Mouse (Mus musculus) kidney, embryonic 14.5 days (tissue): ENCODE measurements around the gene Actn3. TPM values are rescaled to one million over a fixed set of nuclear protein-coding genes. Genes with fewer than 3 reads are reported as not detected.
"Not testable (repeated sequence)": the region's sequence is repeated elsewhere in the genome, so short reads cannot be mapped to it uniquely, and the experiment has no call there.

Source experiments
- ATAC-seq: fragments of 200-750 bp; cut with Nextera tagmentation; 2 replicates; pipeline ENCODE4 v1.8.0; 2017; ENCODE audit warnings: moderate number of reproducible peaks, mild to moderate bottlenecking, moderate TSS enrichment, moderate library complexity; ENCODE audit not compliant: low FRiP score, low TSS enrichment
- H3K27ac ChIP-seq: fragments of 300-500 bp; sonication (generic); 2 replicates; pipeline ENCODE4 v1.5.1; 2014; ENCODE audit warnings: low read depth, mild to moderate bottlenecking, low read length, moderate library complexity, mixed read lengths
- H3K27me3 ChIP-seq: fragments of 300-500 bp; sonication (generic); 2 replicates; pipeline ENCODE4 v1.6.1; 2014; ENCODE audit warnings: mild to moderate bottlenecking, low read length; ENCODE audit not compliant: control insufficient read depth, insufficient read depth
- H3K36me3 ChIP-seq: fragments of 300-500 bp; sonication (generic); 2 replicates; pipeline ENCODE4 v1.6.1; 2014; ENCODE audit warnings: low read length, mixed read lengths; ENCODE audit not compliant: control insufficient read depth, insufficient read depth
- H3K4me1 ChIP-seq: fragments of 300-500 bp; sonication (generic); 2 replicates; pipeline ENCODE4 v1.6.1; 2014; ENCODE audit warnings: low read length, mixed read lengths; ENCODE audit not compliant: control insufficient read depth, insufficient read depth
- H3K4me2 ChIP-seq: fragments of 300-500 bp; sonication (generic); replicated peaks from 2 replicates; pipeline ENCODE4 v1.6.1; 2014; ENCODE audit warnings: low read depth, mild to moderate bottlenecking, low read length
- H3K4me3 ChIP-seq: fragments of 300-500 bp; sonication (generic); 2 replicates; pipeline ENCODE4 v1.5.1; 2014; ENCODE audit warnings: mild to moderate bottlenecking, low read length
- H3K9ac ChIP-seq: fragments of 300-500 bp; sonication (generic); 2 replicates; pipeline ENCODE4 v1.6.1; 2014; ENCODE audit warnings: low read depth, mild to moderate bottlenecking, low read length, moderate library complexity
- H3K9me3 ChIP-seq: fragments of 300-500 bp; sonication (generic); 2 replicates; pipeline ENCODE4 v1.6.1; 2016; ENCODE audit warnings: low read length; ENCODE audit not compliant: control insufficient read depth
- WGBS: fragments of 180-500 bp; shearing (Covaris S2); extraction: QIAGEN DNeasy Blood & Tissue Kit; methylation state at CpG from one replicate; pipeline ENCODE4 v1.1.7; 2014; 5-methylcytosine and 5-hydroxymethylcytosine counted together
- polyA plus RNA-seq: library from polyadenylated mRNA; unstranded; fragments of >200 nt; fragmentation: Nextera tagmentation; extraction: Ambion mirVana; gene quantifications from 2 replicates; pipeline ENCODE4 v1.2.1, GENCODE M21; 2014

Actn3 gene
- polyA plus RNA-seq, 1 experiment from 2014 or later = 13.8 TPM

DNA sequence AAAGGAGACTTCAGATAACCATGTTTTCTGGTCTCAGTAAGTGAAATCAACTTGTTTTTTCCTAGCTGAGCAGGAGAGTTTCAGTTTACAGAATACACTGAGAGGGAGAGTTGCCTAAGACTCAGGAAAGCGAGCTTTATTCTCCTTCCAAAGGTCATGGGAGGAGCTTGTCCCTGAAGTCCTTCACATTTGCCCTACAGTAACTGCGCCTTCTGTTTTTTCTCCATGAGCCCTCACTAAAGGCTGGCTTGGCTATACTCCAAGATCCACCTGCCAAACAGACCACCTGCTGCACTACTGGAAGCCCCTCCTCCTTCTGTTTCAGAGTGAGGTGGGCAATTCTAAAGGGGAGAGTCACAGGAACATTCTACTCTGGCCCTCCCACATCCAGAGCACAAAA, 41.6 kb downstream of the Actn3 start:
- 74% methylated on average over 2 of the region's 2 CpGs for WGBS
- no peak for ATAC-seq
- no peaks in the 10 kb centered on the region for H3K9me3 ChIP-seq
- no peak overlapping the region for H3K4me3 ChIP-seq
- no peaks in the 10 kb centered on the region for H3K36me3 ChIP-seq
- H3K4me2 ChIP-seq = no peak overlapping the region
- no peak overlapping the region for H3K9ac ChIP-seq
- H3K27me3 ChIP-seq = peaks cover 9% of the 10 kb centered on the region
- no peak overlapping the region for H3K27ac ChIP-seq
- 0 out of 2 replicates have a peak, but pooled peaks cover 7% of the 10 kb centered on the region for H3K4me1 ChIP-seq

DNA sequence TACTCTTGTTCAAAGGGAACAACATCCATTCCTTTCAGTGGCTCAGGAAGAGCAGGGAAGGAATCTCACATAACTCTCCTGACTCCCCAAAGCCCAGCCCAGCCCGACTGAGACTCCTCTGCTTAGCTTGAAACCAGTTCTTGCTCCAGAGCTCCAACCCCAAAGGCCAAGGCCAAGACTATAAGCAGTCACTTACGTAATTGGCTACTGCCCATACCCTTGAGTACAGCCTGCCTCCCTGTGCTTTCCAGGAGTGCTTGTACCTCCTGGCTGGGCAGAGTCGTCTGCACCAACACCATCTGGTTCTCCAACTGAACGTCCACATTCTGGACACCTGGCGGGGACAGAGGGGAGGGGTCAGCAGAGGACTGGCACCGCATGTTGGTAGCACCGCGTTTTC, 43.7 kb downstream of the Actn3 start:
- WGBS = 87% methylated on average over 8 of the region's 8 CpGs
- ATAC-seq = no peak
- no peaks in the 10 kb centered on the region for H3K9me3 ChIP-seq
- no peak overlapping the region for H3K9ac ChIP-seq
- H3K4me3 ChIP-seq = no peak overlapping the region
- H3K36me3 ChIP-seq = no peaks in the 10 kb centered on the region; the same call in 1 of the 2 replicates
- no peak overlapping the region for H3K27ac ChIP-seq
- no peak overlapping the region for H3K4me2 ChIP-seq
- no peaks in the 10 kb centered on the region for H3K27me3 ChIP-seq
- 0 out of 2 replicates have a peak, but pooled peaks cover 7% of the 10 kb centered on the region for H3K4me1 ChIP-seq

DNA sequence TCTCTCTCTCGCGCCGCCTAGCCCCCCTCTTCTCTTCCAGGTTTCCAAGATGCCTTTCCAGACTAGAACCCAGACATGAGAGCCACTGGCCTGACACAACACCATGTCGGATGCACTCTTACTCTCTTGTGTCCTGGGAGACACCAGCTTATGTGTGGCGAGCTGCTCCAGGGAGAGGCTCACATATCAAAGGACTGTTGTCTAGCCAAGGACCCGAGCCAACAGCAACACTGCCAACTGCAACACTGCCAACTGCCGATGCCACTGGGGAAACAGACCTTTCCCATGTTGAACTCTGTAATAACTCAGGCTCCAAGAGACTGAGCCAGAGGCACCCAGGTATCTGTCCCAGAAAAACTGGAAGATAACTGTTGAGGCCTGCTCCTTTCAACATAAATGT, 48.6 kb downstream of the Actn3 start:
- Histone ChIP-seq H3K9me3 (no peaks in the 10 kb centered on the region), H3K27ac (no peak overlapping the region), H3K4me3 (no peak overlapping the region), H3K27me3 (no peaks in the 10 kb centered on the region), H3K9ac (no peak overlapping the region), H3K36me3 (peaks cover 8% of the 10 kb centered on the region), H3K4me1 (no peaks in the 10 kb centered on the region), H3K4me2 (no peak overlapping the region)
- ATAC-seq = no peak
- 57% methylated on average over 7 of the region's 7 CpGs for WGBS

DNA sequence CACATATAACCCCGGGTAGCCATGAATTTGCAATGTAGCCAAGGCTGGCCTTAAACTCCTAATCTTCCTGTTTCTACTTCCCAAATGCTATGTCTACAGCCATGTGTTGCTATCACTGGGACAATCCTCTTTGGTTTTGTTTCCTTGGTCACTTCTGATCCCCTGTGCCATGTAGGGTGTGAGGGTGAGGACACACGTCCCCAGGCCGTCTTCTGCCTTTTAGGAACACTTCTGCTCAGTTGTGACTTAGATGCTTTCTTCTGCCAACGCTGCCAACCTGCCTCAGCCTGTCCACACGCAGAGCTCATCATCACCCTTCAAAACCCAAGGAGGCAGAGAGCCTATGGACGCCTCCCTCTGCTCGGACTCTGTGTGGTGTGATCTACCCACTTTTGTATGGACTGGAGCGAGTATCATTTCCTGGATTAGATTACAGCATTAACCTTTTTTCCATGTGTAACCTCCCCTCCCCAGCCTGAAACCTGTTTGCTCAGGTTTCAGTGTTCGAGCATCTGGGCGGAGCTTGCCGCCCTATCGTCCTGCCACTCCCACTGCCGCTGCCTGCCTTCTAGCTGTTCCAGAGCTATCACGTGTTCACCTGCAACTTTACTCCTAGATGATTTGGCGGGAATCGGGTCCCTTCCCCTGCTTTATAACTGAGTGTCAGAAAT, 49.1 kb downstream of the Actn3 start:
- no peak overlapping the region for H3K4me3 ChIP-seq
- peak overlapping the region; percentile 17; the same call in 1 of the 2 replicates for H3K4me2 ChIP-seq
- no peaks in the 10 kb centered on the region for H3K9me3 ChIP-seq
- H3K9ac ChIP-seq = no peak overlapping the region
- no peaks in the 10 kb centered on the region for H3K4me1 ChIP-seq
- ATAC-seq = no peak
- 39% methylated on average over 16 of the region's 16 CpGs for WGBS
- peaks cover 8% of the 10 kb centered on the region for H3K36me3 ChIP-seq
- H3K27ac ChIP-seq = no peak overlapping the region
- no peaks in the 10 kb centered on the region for H3K27me3 ChIP-seq

DNA sequence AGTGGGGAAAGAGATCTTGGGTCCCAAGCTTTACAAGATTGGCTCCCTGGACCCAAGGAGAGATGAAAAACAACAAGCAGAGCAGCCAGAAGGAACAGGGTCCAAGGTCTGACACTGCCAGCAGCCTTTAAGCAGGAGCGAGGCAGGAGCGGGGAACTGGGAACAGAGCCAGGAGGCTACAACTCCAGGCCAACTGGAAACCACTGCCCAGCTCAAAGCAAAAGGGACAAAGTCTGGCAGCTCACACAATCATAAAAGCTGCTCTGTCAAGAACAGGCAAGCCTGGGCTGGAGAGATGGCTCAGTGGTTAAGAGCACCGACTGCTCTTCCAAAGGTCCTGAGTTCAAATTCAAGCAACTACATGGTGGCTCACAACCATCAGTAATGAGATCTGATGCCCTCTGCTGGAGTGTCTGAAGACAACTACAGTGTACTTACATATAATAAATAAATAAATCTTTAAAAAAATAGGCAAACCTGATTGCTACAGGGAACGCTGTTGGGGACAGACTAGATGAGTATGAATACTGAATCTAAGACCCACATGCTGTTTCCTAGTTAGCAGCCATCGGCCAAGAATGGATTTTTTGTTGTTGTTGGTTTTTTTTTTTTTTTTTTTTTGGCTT, 56.9 kb downstream of the Actn3 start:
- H3K36me3 ChIP-seq = peaks cover 8% of the 10 kb centered on the region
- no peaks in the 10 kb centered on the region for H3K9me3 ChIP-seq
- 77% methylated on average over 5 of the region's 5 CpGs for WGBS
- no peak overlapping the region for H3K4me2 ChIP-seq
- H3K4me1 ChIP-seq = no peaks in the 10 kb centered on the region
- no peak overlapping the region for H3K27ac ChIP-seq
- H3K9ac ChIP-seq = no peak overlapping the region
- H3K4me3 ChIP-seq = no peak overlapping the region
- no peaks in the 10 kb centered on the region for H3K27me3 ChIP-seq
- no peak for ATAC-seq

DNA sequence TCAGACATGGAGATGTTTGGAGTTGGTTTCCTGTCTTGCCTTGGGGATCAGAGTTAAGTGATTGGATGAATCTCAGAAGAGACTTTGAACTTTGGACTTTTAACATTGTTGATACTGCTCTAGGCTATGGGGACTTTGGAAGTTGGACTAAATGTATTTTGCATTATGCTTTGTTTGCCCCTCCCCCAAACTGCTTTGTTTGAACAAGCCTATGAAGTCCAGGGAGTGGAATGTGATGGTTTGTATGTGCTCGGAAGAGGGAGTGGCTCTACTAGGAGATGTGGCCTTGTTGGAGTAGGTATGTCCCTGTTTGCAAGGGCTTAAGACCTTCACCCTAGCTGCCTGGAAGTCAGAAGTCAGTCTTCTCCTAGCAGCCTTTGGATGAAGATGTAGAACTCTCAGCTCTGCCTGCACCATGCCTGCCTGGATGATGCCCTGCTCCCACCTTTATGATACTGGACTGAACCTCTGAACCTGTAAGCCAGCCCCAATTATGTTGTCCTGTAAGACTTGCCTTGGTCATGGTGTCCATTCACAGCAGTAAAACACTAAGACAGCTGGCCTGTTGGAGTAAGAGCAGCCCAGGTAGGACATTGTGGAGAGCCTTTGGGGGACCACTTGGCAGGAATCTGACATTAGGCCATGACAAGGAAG, 60.4 kb downstream of the Actn3 start:
- Histone ChIP-seq H3K4me2 (no peak overlapping the region), H3K4me3 (no peak overlapping the region), H3K27me3 (no peaks in the 10 kb centered on the region), H3K9me3 (no peaks in the 10 kb centered on the region), H3K27ac (no peak overlapping the region), H3K9ac (no peak overlapping the region), H3K36me3 (no peaks in the 10 kb centered on the region), H3K4me1 (no peaks in the 10 kb centered on the region)
- WGBS = 59% methylated on average over 1 of the region's 1 CpGs
- ATAC-seq = no peak

DNA sequence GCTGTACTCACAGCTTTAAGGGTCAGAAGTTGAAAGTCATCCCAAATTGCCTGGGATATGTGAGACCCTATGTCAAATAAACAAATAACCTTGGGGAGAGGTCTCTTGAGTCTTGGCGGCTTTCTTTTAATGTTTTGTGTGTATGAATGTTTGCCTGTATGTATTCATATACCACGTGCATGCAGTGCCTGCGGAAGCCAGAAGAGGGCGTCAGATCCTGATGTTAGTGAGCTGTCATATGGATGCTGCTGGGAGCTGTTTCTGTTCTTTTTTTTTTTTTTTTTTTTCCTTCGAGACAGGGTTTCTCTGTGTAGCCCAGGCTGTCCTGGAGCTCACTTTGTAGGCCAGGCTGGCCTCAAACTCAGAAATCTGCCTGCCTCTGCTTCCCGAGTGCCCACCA, 64.7 kb downstream of the Actn3 start:
- 87% methylated on average over 6 of the region's 6 CpGs for WGBS
- Histone ChIP-seq H3K27me3 (no peaks in the 10 kb centered on the region), H3K36me3 (no peaks in the 10 kb centered on the region), H3K4me3 (no peak overlapping the region), H3K9ac (no peak overlapping the region), H3K27ac (no peak overlapping the region), H3K4me2 (no peak overlapping the region), H3K9me3 (no peaks in the 10 kb centered on the region), H3K4me1 (peaks cover 17% of the 10 kb centered on the region)
- no peak for ATAC-seq

DNA sequence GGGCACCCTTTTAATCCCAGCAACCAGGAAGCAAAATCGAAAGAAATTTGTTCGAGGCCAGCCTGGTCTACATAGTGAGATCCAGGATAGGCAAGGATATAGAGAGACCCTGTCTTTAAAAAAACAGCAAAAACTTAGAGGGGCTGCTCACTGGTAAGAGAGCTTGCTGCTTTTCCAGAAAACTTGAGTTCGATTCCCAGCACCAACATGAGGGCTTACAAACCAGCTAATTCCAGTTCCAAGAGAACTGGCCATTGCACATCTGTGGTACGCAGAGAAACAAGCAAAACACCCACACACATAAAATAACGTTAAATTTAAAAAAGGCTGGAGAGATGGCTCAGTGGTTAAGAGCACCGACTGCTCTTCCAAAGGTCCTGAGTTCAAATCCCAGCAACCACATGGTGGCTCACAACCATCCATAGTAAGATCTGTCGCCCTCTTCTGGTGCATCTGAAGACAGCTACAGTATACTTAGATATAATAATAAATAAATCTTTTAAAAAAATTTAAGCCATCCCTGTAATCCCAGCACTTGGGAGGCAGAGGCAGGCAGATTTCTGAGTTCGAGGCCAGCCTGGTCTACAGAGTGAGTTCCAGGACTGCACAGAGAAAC, 65.3 kb downstream of the Actn3 start:
- H3K27ac ChIP-seq = peak overlapping the region; percentile 93; the same call in 1 of the 2 replicates
- 80% methylated on average over 8 of the region's 8 CpGs for WGBS
- not testable (repeated sequence) for H3K27me3 ChIP-seq, H3K36me3 ChIP-seq, ATAC-seq, H3K9me3 ChIP-seq
- peak overlapping the region; percentile 96 for H3K4me3 ChIP-seq
- peak overlapping the region; percentile 51 for H3K4me2 ChIP-seq
- peak overlapping the region; percentile 90 for H3K9ac ChIP-seq
- peaks cover 21% of the 10 kb centered on the region for H3K4me1 ChIP-seq

DNA sequence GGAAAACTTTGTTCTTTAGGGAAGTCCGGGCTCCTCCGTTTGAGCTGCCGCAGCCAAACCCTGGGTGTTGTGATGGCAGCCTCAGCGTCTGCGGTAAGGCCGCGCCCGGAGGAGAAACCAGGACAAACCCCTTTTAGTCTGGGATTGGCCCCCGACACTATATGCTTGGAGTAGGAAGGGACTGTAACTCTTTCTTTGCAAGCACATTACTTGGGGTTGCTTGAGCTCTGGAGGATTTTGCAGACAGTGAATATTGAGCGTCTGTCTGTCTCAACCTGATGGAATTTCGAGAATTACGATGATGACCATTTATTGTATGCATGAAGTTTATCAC, 65.8 kb downstream of the Actn3 start:
- Histone ChIP-seq H3K4me2 (peak overlapping the region; percentile 51), H3K4me3 (peak overlapping the region; percentile 96), H3K36me3 (no peaks in the 10 kb centered on the region), H3K27me3 (no peaks in the 10 kb centered on the region), H3K27ac (peak overlapping the region; percentile 93), H3K4me1 (peaks cover 21% of the 10 kb centered on the region), H3K9me3 (no peaks in the 10 kb centered on the region), H3K9ac (peak overlapping the region; percentile 90)
- WGBS = 4% methylated on average over 12 of the region's 12 CpGs
- ATAC-seq = peak; percentile 34; the same call in 1 of the 2 replicates
